Mouse (Mus musculus) liver, postnatal 0 days (tissue): ENCODE results near the gene Sec62.

Experiments used
- CTCF ChIP-seq: sonication (generic); IDR thresholded peaks from 2 replicates; pipeline ENCODE4 v1.5.1; 2016; ENCODE audit warnings: antibody characterized with exemption, low read depth
- EP300 ChIP-seq: IDR thresholded peaks from 2 replicates; pipeline ENCODE4 v1.6.1; 2016; ENCODE audit warnings: antibody characterized with exemption, low read depth, mild to moderate bottlenecking

GRCm38 (mm10) chr3:30869995-30870394 is 77.3 kb downstream of the Sec62 start:
- TF ChIP-seq CTCF, result no peak
- TF ChIP-seq EP300, result peak; percentile 24; the same call in 1 of the 2 replicates
